Mouse (Mus musculus): ENCODE results near the gene Eps8l2. TPM values are rescaled to one million over a fixed set of nuclear protein-coding genes. Genes with fewer than 3 reads are reported as not detected.
A peak's percentile ranks its signal among the peaks of the same experiment; 100 is the strongest.

Eps8l2 gene
- total and polyA plus RNA-seq, 3 experiments, result 0.10 TPM; not detected in 2

DNA sequence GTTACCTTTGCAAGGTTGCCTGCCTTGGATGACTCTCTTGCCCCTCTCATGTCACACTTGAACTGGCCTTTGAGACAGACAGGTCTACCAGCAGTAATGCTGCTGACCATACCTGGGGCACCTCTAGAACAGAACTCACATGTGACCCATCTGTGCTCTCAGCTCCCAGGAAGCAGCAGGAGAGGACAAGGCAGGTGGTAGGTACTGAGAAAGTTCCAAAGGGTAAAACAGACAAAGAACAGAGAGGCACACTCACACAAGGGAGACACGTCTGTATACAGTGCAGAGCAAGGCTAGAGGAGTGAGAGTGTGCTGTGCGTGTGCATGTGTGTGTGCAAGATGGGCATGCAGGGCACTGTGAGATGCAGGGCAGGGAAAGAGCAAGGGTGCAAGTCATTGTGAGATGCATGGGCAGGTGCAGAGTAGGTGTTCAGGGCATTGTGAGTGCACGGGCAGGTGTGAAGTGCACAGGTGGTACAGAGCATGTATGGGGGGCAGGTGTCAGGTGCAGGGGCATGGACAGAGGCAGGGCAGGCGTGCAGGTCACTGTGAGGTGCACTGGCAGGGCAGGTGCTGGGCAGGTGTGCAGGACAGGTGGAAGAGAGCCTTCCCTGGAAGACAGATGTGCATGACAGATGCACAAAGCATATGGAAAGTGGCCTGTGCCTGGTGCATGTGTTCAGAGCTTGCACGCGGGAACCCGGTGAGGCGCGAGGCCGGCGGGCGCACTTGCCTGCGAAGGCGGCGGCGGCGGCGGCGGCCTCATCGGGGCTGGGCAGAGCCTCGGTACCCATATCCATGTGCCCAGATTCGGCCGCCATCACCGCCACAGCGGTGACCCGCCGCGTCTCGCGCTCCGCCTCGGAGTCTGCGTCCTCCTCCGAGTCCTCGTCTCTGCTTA lies 11.9 kb upstream of the Eps8l2 start:
- peak; percentile 50 for DNase-seq (ENCODE audit: low read depth, low spot score)
- Histone ChIP-seq H3K27ac (ENCODE audit: control insufficient read depth, low read depth, low read length) (peak overlapping the region; percentile 59), H3K79me2 (ENCODE audit: control insufficient read depth, insufficient read depth, low read length, poor library complexity) (peaks cover 14% of the 10 kb centered on the region), H3K4me1 (ENCODE audit: control insufficient read depth in 1 of 2, insufficient read depth in 2 of 2, low read length in 2 of 2) (peaks cover 4 to 19% of the 10 kb centered on the region in 2 experiments; a peak in 3 of 4 replicates), H3K9me3 (replicated peaks; ENCODE audit: insufficient read depth, low read length) (no peaks in the 10 kb centered on the region), H3K27me3 (ENCODE audit: control insufficient read depth in 1 of 2, insufficient read depth in 2 of 2, low read length in 2 of 2) (no peaks in the 10 kb centered on the region), H3K4me3 (ENCODE audit: control insufficient read depth in 1 of 2, insufficient read depth in 1 of 2, low read depth in 2 of 2, low read length in 2 of 2) (peak overlapping the region; percentile 76 to 80), H3K36me3 (ENCODE audit: control insufficient read depth in 1 of 2, insufficient read depth in 2 of 2, low read length in 2 of 2) (peaks cover 0 to 12% of the 10 kb centered on the region in 2 experiments; a peak in 3 of 4 replicates), H3K9ac (ENCODE audit: control insufficient read depth, low read depth, low read length, poor library complexity, severe bottlenecking) (peak overlapping the region; percentile 92)
- TF ChIP-seq CTCF (IDR thresholded peaks at IDR 0.05 in 2 of 3, conservative IDR thresholded peaks at IDR 0.05 in 1 of 3; ENCODE audit: control insufficient read depth in 1 of 3, insufficient read depth in 1 of 3, low read depth in 2 of 3, low read length in 3 of 3, poor library complexity in 1 of 3, severe bottlenecking in 1 of 3), result no peak
- peak; percentile 86; the same call in 1 of the 2 replicates for TF ChIP-seq POLR2AphosphoS5 (IDR thresholded peaks at IDR 0.05; ENCODE audit: borderline replicate concordance, low read depth, low read length)
- no peak for TF ChIP-seq TAL1 (IDR thresholded peaks at IDR 0.05; ENCODE audit: low read length)
- TF ChIP-seq JUND (IDR thresholded peaks at IDR 0.05; ENCODE audit: low read depth, low read length), result no peak
- TF ChIP-seq BHLHE40 (IDR thresholded peaks at IDR 0.05; ENCODE audit: borderline replicate concordance, low read depth, low read length), result no peak
- TF ChIP-seq MAX (IDR thresholded peaks at IDR 0.05; ENCODE audit: low read length), result peak; percentile 87

- DNase-seq (ENCODE audit: low read depth, low spot score), result peak; percentile 97
- H3K36me3 ChIP-seq (ENCODE audit: control insufficient read depth in 1 of 2, insufficient read depth in 2 of 2, low read length in 2 of 2), result peaks cover 0 to 12% of the 10 kb centered on the region in 2 experiments; a peak in 2 of 4 replicates
- H3K9me3 ChIP-seq (replicated peaks; ENCODE audit: insufficient read depth, low read length), result no peaks in the 10 kb centered on the region
- H3K79me2 ChIP-seq (ENCODE audit: control insufficient read depth, insufficient read depth, low read length, poor library complexity), result peaks cover 14% of the 10 kb centered on the region
- no peaks in the 10 kb centered on the region for H3K27me3 ChIP-seq (ENCODE audit: control insufficient read depth in 1 of 2, insufficient read depth in 2 of 2, low read length in 2 of 2)
- H3K4me3 ChIP-seq (ENCODE audit: control insufficient read depth in 1 of 2, insufficient read depth in 1 of 2, low read depth in 2 of 2, low read length in 2 of 2), result peak within 1 kb of the TSS; percentile 76 to 80
- H3K4me1 ChIP-seq (ENCODE audit: control insufficient read depth in 1 of 2, insufficient read depth in 2 of 2, low read length in 2 of 2), result peaks cover 4 to 19% of the 10 kb centered on the region in 2 experiments; a peak in 3 of 4 replicates
- H3K27ac ChIP-seq (ENCODE audit: control insufficient read depth, low read depth, low read length), result peak within 1 kb of the TSS; percentile 94
- H3K9ac ChIP-seq (ENCODE audit: control insufficient read depth, low read depth, low read length, poor library complexity, severe bottlenecking), result peak within 1 kb of the TSS; percentile 92
- TF ChIP-seq CHD2 (IDR thresholded peaks at IDR 0.05; ENCODE audit: low read length), result no peak
- no peak for TF ChIP-seq GATA1 (IDR thresholded peaks at IDR 0.05; ENCODE audit: low read depth, low read length)
- TF ChIP-seq MXI1 (IDR thresholded peaks at IDR 0.05; ENCODE audit: low read depth, low read length), result peak; percentile 53; the same call in 1 of the 2 replicates
- 0 out of 2 replicates have a peak, but pooled peaks have one; percentile 15 for TF ChIP-seq MYC (IDR thresholded peaks at IDR 0.05; ENCODE audit: low read depth, low read length)
- no peak for TF ChIP-seq USF2 (IDR thresholded peaks at IDR 0.05; ENCODE audit: borderline replicate concordance in 1 of 2, insufficient read depth in 1 of 2, low read depth in 1 of 2, low read length in 2 of 2)
- peak; percentile 40; the same call in 1 of the 2 replicates for TF ChIP-seq GABPA (IDR thresholded peaks at IDR 0.05; ENCODE audit: low read depth, low read length)
- TF ChIP-seq POLR2A (IDR thresholded peaks at IDR 0.05; ENCODE audit: control insufficient read depth in 1 of 2, insufficient read depth in 1 of 2, low read depth in 1 of 2, low read length in 2 of 2, poor library complexity in 1 of 2), result peak; percentile 86 to 99
- peak; percentile 51; the same call in 1 of the 2 replicates for TF ChIP-seq ZMIZ1 (IDR thresholded peaks at IDR 0.05; ENCODE audit: low read depth, low read length)
- peak; percentile 67 for TF ChIP-seq MAX (IDR thresholded peaks at IDR 0.05; ENCODE audit: low read length)
- peak in 1 of 3 experiments; percentile 10; a peak in 1 of 6 replicates for TF ChIP-seq CTCF (IDR thresholded peaks at IDR 0.05 in 2 of 3, conservative IDR thresholded peaks at IDR 0.05 in 1 of 3; ENCODE audit: control insufficient read depth in 1 of 3, insufficient read depth in 1 of 3, low read depth in 2 of 3, low read length in 3 of 3, poor library complexity in 1 of 3, severe bottlenecking in 1 of 3)
- TF ChIP-seq NRF1 (IDR thresholded peaks at IDR 0.05; ENCODE audit: insufficient read depth, low read depth, low read length, poor library complexity, severe bottlenecking), result 0 out of 2 replicates have a peak, but pooled peaks have one; percentile 32
- no peak for TF ChIP-seq ETS1 (IDR thresholded peaks at IDR 0.05; ENCODE audit: low read depth, low read length)
- peak; percentile 68 for TF ChIP-seq NELFE (IDR thresholded peaks at IDR 0.05; ENCODE audit: low read depth, low read length)
- TF ChIP-seq MEF2A (IDR thresholded peaks at IDR 0.05; ENCODE audit: extremely low read depth, insufficient replicate concordance, low read depth, low read length, poor library complexity, severe bottlenecking), result no peak
- no peak for TF ChIP-seq RAD21 (IDR thresholded peaks at IDR 0.05; ENCODE audit: low read depth, low read length)
- peak; percentile 60; the same call in 1 of the 2 replicates for TF ChIP-seq TBP (IDR thresholded peaks at IDR 0.05; ENCODE audit: low read depth, low read length)
- TF ChIP-seq HCFC1 (IDR thresholded peaks at IDR 0.05; ENCODE audit: low read depth, low read length), result peak; percentile 77
- peak; percentile 51; the same call in 1 of the 2 replicates for TF ChIP-seq POLR2AphosphoS2 (IDR thresholded peaks at IDR 0.05; ENCODE audit: low read length)
- peak; percentile 56 for TF ChIP-seq KAT2A (conservative IDR thresholded peaks at IDR 0.05; ENCODE audit: low read depth, low read length)
- no peak for TF ChIP-seq BHLHE40 (IDR thresholded peaks at IDR 0.05; ENCODE audit: borderline replicate concordance, low read depth, low read length)
- peak; percentile 74 for TF ChIP-seq TCF12 (IDR thresholded peaks at IDR 0.05; ENCODE audit: low read depth, low read length)
These were observed 11.0 kb upstream of the Eps8l2 start, which contains the start of the genes Deaf1 and Tmem80 for GRCm38 (mm10) chr7:141327469-141328372. TSS of gene Deaf1 (minus strand) at chr7:141327690. TSS of gene Tmem80 (plus strand) at chr7:141327739.

Data from MEL (cell line).